Mouse (Mus musculus) heart, adult 9 months (tissue): Measurements from ENCODE around the gene Slc7a15.
A peak's percentile ranks its signal among the peaks of the same experiment; 100 is the strongest.
"Not testable (repeated sequence)": the region's sequence is repeated elsewhere in the genome, so short reads cannot be mapped to it uniquely, and the experiment has no call there.

Source experiments
- DNase-seq, 2 experiments: peaks; one replicate each; pipeline ENCODE4 v3.0.0; 2022; ENCODE audit warnings: low spot score in 2 of 2

Gene Slc7a15

DNA sequence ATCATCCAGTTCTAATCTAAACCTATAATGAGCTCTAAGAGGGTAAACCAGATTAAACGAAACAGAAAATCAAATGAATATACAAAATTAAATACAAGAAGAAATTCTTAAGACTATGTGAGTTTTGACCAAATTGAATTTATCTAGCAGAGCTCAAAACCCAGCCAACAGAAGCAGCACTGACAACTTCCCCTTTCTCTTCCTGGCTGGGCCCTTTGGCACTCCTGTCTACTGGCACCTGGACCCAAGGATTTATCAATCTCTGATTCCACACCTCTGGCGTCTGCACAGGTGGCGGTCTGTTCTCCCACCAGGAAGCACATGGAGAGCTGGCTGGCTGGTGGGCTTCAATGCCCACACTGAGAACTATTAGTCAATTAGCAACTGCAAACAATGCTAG, 39.0 kb downstream of the Slc7a15 start:
- DNase-seq, result not testable (repeated sequence)

DNA sequence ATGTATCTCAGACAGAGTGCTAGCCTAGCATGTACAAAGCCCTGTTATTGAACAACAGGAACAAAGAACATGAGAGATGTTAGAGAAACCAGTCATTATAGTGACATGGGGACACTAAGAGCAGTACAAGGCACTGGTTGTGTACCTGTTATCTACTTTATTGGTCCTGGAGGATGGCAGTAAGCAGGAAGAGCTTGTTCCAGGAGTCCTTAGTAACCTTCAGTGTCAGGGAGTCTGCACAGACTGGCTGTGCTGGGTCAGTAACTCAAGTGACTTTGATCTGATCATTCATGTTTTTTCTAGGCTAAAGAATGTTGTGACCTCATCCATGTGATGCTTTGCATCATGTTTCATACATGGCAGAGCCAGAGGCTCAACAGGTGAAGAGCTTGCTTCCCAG, 42.7 kb downstream of the Slc7a15 start:
- no peak for DNase-seq

DNA sequence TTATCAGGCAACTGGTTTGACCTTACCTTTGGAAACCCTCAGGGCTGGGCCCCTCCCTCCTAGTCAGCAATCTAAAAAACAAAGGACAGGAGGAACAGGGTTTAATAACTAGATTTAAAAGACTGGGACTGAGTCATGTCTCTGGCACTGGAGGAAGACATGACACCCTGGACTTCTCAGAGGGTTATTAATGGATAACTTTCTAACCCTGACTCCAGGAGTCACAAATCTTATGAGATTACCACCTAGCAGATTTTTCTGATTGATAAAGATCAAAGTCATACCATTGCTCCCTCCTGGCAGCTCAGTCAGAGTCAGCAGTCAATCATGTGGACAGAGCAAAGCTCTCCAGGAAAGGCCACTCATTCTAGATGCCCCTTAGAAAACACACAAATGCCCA, 43.4 kb downstream of the Slc7a15 start:
- DNase-seq, result no peak

DNA sequence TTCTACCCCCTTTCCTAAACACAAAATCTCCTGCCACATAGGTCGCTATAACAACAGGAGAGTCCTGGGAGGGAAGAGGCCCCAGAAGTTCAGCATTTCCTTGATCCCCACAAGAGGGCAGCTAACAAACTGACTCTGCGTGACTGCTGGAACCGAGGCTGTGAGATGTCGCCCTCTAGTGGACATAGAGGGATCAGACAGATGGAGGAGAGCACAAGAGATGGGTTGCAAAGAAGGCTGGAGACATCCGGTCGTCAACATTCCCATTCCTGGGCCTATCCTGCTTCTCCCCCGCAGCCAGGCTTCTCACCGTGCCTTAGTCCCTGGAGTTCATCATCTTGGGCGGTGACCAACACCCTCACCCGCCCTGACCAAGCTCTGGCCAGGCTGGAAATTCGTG, 51.5 kb downstream of the Slc7a15 start:
- peak; percentile 66 to 73 for DNase-seq

DNA sequence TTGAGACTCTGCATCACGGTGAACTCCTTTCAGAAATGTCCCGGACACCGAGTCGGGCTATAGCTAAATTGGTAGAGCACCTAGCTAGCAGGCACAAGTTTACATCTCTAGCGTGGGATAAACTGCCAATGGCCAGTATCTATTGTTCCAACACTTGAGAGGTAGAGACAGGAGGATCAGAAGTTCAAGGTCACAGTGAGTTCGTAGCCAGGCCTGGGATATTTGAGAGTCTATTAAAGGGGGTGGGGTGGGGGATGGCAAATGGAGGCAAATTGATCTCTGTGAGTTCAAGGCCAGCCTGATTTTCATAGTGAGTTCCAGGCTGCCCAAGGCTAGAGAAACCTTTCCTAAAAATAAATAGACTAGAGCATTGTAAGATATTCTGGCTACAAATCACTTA, 52.1 kb downstream of the Slc7a15 start:
- no peak for DNase-seq

DNA sequence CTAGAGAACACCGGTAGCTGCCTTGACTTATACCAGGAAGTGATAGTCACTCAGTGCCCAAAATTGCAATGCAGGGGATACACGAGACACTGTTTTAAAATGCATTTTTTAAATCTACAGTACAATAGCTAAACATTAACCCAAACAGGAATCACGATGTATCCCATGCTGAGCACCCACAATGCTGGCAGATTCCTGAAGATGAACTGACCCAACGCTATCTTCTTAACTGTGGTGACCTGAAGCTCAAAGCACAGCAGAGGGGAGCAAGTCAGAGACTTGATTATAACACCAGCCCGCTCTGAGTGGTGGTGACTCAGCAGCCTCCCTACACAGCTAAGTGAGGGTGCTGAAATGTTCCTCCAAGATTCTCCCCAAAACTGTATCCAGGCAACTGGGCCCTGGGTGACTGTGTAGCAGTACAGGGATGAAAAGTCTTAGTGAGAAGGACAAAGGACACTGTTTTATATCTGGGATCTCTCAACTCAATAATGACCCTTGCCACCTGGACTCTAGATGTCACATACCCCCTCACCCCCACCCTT, 53.7 kb downstream of the Slc7a15 start:
- DNase-seq, result no peak

DNA sequence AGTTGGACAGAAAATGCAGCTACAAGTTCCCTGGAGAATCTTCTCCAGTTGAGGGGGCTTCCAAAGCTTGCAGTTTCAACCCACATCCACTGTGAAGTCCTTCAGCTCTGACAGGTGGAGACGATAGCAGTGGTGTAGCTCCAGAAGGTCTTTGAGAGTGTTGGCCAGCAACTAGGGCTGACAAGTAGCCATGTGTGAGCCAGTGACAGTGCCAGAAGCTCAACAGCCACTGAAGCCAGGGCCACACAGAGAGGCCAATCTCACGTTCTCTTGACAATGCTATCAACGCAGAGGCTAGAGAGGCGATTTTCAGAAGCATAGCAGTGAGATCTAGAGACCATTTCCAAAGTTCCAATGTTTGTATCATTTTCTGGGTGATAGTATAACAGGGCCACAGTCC, 56.5 kb downstream of the Slc7a15 start:
- no peak for DNase-seq

DNA sequence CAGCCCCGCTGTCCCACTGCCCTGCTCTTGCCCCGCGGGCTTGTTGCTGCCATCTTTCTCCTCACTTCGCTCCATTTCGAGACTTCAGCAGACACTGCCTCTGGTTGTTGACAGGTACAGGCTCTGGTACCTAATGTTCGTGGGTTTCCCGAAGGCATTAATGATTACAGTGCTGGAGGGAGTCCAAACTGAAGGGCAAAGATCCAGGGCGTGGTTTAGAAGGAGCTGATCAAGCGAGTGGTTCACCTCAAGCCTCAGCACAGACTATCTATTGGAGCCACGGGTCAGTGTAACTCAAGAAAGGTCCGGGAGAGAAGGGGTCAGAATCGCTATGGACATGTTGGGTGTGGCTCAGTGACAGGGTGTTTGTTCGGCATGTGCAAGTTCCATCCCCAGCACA, 59.4 kb downstream of the Slc7a15 start:
- DNase-seq, result no peak

DNA sequence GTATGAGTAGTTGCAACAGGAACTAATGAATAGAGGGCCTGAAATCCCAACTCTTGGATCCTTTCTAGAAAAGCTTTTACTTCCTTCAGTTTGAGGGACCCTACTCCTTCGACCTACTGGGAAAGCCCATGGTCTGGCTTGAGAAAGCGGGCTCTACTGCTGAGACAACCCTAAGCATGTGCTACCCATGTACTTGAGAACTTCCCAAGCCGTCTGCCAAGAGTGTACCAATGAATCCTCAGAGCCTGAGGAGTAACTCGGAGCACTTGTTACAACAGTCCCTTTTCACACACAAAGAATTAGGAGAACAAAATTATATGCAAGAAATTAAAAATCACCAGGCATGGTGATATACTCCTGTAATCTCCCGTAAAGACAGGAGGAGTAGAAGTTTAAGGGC, 61.6 kb downstream of the Slc7a15 start:
- no peak for DNase-seq

DNA sequence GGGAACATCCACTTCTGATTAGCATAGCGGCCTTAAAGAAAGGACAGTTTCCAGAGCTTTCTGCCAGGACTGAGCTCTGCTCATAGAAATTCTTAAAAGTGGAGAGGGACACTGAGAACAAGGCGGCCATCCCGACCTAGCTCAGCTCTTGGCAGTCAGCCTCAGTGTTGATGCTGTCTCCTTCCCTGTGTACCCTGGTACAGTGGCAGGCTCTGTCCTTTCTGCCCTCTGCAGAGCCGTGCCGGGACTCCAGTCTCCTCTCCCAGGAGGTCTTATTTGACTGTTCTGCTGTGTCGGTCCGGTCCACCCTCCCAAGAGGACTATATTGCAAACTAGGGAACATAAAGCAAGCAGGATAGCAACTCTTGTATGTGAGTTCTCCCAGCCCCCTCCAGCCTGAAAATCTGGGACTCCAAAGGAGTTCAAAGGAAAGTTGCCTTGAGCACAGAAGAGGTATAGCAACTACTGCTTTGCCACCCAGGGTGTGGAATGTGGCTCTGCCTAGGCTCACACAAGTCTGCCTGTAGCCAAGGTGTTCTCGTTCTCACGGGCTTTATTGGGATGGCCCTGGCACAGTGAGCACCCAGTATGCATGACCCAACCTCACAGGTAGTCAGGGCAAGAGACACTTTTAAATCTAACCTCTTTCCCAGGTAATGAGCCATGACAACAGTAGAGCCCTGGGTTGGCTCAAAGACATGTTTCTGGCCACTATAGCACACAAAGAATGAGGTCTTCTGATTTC, 62.5 kb downstream of the Slc7a15 start:
- no peak for DNase-seq

DNA sequence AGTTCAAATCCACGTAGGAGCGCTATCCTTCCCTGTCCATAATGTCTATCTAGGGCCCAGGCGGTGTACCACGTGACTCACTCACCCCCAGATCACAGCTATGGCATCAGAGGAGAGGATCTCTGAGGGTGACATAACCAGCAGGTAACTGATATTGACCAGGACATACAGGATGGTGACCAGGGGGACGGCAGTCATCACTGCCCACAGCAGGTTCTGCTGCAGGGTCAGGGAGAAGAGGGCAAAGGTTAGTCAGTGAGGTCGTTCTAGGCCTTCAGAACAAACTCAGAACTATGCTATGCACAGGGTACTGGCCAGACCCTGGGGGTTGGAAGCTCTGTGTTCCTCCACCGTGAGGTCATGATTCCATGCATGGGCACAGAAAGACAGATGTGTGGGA, 63.3 kb downstream of the Slc7a15 start:
- no peak for DNase-seq

DNA sequence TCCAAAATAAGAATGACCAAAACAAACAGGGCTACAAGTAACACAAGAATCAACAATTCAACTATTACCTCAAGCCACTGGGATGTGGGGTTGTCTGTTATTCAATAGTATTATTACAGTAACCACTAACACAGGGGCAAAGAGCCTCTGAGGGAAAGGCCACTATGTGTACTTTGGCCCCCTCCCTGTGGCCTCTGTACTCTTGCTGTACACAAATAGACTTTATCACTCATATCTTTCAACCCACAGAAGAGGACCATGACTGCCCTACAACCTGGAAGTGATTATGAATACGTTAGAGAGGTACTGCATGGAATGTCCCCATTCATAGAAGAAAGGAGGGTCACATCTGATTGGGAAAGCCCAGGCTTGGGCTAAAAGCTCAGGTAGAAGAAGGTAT, 64.0 kb downstream of the Slc7a15 start:
- DNase-seq, result no peak

DNA sequence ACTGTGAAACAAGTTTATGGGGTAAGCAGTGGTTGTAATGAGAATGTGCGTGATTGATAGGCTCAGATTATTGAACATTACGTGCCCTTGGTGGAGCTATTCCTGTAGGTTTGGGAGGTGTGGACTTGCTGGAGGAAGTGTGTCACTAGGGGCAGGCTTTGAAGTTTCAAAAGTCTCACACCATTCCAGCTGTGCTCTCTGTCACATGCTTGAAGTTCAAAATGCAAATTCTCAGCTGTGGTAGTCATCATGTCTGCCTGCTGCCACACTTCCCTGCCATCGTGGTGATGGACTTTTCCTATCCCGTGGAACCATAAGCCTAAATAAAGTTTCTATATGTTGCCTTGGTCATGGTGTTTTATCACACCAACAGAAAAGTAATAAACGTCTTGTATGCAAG, 71.1 kb downstream of the Slc7a15 start:
- no peak for DNase-seq

DNA sequence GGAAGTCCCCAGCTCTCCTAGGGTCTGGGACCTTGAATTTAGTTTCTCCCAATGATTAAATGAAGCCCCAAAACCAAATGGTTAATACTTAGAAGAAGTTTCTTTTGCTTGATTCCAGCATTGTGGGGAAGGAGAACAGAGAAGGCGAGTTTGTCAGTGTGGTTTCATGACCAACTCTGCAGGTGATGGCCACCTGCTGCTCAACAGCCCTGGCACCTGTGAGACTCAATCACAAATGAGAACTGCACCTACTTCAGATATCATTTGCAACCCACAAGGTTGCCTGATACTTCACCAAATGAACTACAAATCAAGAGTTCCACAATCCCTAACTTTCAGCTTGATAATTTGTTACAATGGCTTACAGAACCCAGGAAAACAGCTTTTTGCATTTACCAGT, 71.7 kb downstream of the Slc7a15 start:
- DNase-seq, result no peak

DNA sequence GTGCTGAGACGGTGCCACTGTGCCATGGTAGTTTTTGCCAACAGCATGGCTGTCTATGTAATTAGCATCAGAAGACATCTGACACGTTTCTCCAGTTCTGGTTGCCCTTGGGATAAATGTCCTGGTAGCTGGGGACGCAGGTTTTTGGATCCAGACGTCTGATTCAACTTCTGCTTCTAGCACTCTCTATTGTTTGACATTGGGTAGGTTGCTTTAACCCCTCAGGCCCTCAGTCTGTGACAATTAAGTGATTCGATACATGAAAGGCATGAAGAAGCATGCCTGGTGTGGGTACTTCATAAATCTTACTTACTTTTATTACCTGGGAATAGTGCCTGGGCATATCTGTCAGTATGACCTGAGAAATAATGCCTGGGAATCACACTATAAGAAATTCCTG, 74.8 kb downstream of the Slc7a15 start:
- no peak for DNase-seq

DNA sequence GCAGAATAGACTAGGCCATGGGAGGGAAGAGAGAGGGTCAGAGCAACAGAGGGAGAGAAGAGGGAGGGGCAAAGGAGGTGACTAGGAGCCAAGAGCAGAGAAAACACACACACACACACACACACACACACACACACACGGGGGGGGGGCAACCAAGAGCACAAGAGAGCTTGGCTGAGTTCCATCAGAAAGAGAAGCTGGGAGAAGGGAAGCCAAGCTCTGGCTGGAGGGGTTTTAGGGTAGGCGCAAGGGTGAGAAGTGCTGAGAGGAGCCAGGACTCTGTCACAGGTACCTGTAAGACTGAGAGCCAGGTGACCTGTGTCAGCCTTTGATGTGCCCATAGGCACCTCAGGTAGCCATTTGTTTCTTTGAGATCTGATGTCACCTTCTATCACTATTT, 76.2 kb downstream of the Slc7a15 start:
- no peak for DNase-seq

DNA sequence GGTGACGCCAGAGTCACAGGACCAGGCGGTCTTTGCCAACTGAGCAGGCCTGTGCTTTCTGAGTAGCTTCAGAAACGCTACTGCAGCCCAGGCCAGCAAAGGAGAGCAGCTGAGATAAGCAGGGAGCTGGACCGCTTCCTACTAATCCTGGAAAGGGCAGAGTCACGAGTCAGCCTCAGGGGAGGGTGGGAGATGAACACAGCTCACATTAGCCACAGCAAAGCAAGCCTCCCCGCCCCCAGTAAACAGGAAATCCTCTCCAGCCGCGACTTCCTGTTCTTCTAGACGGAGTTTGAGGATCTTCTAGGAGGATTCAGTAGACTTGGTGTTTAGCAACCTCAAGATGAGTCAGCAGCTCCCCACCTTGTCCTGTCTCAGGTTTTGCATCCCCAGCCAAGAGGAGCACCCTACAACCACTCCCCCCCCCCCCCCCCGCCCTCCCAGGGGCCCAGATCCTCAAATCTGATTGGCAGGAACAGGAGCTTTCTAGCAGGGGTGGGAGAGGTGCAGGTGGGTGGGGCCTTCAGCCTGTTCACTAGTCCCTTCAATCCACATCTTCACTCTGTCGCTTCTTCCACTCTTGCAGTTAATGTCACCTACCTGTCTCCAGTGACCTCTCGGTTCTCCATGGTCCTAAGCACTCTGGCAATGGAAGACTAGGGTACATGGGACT, 77.4 kb downstream of the Slc7a15 start:
- DNase-seq, result peak; percentile 93 to 94

DNA sequence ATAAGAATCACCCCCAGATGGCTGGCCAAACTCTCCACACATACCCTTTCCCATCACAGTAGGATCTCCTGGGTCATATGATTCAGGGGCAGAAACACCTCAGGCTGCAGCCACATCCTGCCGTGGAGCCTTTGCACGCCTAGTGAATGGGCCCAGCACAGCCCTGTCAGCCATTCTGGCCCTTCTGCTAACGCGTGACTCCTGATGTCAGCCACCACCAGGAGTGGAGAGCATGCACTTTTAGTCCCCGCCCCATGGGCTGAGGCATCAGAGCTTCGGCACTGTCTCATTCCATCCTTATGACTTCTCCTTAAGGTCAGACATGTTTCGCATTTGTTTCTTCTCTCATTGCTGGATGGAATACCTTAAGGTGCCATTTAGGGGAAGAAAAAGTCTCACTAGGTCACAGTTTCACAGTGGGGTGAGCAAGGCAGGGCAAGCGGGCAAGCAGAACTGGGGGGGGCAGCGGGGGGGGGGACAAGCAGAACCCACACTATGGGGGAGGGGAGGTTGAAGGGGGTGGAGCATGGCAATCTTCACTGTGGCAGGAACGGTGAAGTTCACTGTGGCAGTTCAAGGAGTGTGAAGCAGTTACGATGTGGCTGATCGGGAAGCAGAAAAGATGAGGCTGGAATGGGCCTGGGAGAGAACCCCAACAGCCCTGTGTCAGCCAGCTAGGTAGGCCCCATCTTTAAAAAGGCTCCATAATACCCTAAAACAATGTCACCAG, 79.3 kb downstream of the Slc7a15 start:
- peak; percentile 17 to 29 for DNase-seq

DNA sequence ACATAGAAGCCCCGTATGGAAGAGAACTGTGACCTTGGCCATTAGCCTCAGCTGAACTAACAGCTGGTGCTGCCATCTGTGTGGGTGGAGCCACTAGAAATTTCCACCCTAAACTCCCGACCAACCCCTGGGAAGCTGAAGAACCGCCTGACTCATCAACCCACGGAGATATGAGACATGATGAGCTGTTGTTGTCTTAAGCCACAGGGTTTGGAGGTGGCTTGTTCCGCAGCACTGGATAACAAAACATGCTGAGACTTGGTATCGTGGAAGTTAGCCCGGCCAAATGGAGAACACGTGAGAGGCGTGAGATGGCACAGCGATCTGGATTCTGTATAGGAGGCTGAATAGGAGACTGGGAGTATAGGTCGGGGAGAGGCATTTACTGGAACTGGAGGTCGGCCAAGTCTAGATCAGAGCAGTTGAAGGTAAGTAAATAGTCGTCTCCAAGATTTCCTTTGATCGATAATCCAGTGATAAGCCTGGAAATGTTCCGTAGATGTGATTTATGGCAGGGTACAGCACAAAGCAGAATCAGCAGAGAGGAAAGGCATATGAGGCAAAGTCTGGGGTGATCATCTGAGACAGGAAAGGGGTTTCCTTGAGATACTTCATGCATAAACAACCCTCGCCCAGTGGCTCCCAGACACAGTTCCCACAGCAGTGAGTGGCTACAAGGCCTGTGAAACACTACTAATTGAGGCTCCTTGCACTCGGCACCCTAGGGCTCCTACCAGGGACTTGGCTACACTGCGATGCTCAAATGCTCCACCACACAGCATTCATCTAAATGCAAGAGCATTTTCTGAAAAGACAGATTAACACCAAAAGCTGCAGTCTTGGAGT, 87.6 kb downstream of the Slc7a15 start:
- peak; percentile 52 to 68 for DNase-seq

DNA sequence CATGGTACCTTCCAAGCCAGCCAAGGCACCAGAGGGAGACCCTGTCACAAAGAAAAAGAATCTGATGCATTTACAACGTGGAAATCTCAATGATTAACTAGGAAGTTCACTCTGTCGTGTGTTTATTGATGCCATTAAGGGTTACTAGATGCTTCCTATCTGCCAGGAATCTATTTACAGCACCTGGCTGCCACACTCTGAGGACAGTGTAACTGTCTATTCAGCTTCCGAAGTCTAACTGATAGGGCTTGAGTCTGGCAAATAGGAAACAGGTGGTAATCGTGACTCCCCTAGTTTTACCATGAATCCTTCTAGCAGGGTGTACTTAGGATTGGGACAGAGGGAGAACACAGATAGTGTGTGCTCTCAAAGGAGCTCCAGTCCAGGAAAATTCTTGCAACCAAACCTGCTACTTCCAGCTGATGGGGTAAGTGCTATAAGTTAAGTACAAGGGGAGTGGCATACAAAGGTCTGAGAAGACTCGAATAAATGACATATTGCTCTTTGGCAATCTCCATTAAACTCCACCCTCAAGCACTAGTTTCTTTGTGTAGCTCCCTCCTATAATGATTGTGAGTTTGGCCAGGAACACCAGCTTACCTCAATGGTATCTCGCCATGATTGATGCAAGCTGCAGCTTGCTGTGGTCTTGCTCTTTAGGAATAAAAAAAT, 88.4 kb downstream of the Slc7a15 start:
- no peak for DNase-seq

DNA sequence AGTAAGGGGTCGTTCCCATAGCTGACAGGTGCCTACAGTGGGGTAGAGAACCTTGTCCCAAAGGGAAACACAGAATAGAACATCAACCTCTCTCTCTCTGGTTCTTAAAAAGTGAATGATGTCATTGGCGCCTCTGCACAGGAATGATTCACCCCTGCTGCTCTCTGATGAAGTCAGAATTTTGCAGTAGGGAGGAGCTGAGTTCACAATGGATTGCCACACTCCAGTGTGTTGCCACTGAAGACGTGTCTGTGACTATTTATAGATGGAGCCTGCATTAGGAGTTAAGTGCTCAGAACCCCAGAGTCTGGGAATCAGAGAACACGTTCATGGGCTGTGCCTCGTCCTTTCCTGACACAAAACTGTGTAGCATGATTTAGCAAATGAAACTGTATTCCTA, 89.2 kb downstream of the Slc7a15 start:
- DNase-seq, result peak; percentile 50 to 65
